Mouse (Mus musculus): Measurements from ENCODE around the gene Hbb-bt. TPM values are rescaled to one million over a fixed set of nuclear protein-coding genes. Genes with fewer than 3 reads are reported as not detected.
"Not testable (repeated sequence)": the region's sequence is repeated elsewhere in the genome, so short reads cannot be mapped to it uniquely, and the experiment has no call there.

The Hbb-bt gene
- polyA plus RNA-seq, 1 experiment, result 87.6 TPM

DNA sequence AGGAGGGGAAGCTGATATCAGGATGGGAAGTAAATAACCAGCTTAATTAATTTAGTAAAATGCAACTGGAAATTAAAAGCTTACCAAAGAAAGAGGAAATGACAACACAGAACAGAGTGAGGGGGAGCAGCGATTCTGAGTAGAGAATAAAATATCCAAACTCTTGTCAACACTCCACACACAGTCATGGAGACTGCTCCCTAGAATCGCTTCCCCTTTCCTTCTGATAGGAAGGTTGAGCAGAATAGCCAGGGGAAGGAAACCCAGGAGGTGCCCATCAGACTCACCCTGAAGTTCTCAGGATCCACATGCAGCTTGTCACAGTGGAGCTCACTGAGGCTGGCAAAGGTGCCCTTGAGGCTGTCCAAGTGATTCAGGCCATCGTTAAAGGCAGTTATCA, 644 bp downstream of the Hbb-bt start:
- H3K4me3 ChIP-seq (ENCODE audit: insufficient read depth, low read depth, low read length); H3K27ac ChIP-seq (replicated peaks; ENCODE audit: low read depth, low read length); H3K4me1 ChIP-seq (ENCODE audit: control insufficient read depth, insufficient read depth, insufficient read length, low read length): not testable (repeated sequence)

DNA sequence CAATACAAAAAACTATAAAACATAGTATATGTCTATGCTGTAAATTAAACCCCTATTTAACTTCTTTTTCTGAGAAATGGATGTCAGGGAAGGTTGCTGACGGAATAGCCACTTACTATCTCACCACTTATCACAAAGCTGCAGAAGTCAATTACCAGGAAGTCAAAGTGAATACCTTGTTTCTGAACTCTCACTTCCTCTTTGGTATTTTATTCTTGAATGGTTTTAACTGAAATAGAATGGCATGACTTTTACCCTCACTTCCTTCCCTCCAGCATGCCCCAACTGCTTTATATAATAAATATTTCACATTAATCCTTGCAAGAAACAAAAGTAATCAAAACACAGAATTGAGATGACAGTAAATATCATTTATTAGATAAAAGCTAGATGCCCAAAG, 1.6 kb downstream of the Hbb-bt start:
- H3K27ac ChIP-seq (replicated peaks; ENCODE audit: low read depth, low read length), result no peak overlapping the region
- no peak overlapping the region for H3K4me3 ChIP-seq (ENCODE audit: insufficient read depth, low read depth, low read length)
- no peaks in the 10 kb centered on the region for H3K4me1 ChIP-seq (ENCODE audit: control insufficient read depth, insufficient read depth, insufficient read length, low read length)

DNA sequence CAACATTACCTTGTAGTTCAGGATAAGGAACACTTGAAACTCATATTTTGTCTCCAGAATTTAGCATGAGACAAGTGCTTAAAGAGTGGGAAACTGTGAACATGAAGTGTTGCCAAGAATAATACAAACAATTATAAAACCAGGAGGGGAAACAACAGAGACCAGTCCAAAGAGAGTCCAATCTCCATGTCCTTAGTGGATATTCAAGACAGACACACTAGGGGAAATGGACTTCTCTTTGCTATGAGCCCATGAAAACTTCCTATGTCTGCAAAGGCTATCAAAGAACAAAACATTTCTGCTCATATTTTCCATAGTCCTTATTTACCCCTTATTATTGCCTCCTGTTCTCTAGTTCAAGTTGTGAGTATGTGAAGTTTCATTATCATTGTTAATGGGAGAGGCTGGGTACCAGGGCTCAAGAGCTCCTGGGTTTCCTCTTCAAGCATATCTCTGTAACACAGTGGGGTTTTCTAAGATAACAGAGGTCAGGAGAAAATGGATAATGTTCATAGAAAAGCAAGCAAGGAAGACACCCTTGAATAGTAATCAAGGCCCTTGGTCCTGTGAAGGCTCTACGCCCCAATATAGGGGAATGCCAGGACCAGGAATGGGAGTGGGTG, 2.5 kb downstream of the Hbb-bt start:
- H3K27ac ChIP-seq (replicated peaks; ENCODE audit: low read depth, low read length), result no peak overlapping the region
- no peaks in the 10 kb centered on the region for H3K4me1 ChIP-seq (ENCODE audit: control insufficient read depth, insufficient read depth, insufficient read length, low read length)
- no peak overlapping the region for H3K4me3 ChIP-seq (ENCODE audit: insufficient read depth, low read depth, low read length)

DNA sequence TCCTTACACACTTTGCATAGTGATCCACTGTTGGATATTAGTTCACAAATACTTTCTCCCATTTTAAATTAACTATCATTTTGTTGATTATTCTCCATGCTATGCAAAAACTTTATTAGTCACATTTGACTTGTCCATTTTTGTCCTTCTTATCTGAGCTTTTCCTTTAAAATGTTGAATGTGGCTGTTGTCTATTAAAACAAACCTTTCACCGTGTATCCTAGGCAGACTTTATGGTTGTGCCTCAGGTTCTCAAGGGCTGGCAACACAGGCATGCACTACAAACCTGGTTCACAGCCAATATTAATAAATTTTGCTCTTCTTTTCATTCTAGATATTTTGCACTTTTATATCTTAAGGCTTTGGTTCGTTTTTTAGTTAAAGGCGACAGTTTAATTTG, 3.0 kb downstream of the Hbb-bt start:
- Histone ChIP-seq H3K27ac (replicated peaks; ENCODE audit: low read depth, low read length) (no peak overlapping the region), H3K4me1 (ENCODE audit: control insufficient read depth, insufficient read depth, insufficient read length, low read length) (no peaks in the 10 kb centered on the region), H3K4me3 (ENCODE audit: insufficient read depth, low read depth, low read length) (no peak overlapping the region)

DNA sequence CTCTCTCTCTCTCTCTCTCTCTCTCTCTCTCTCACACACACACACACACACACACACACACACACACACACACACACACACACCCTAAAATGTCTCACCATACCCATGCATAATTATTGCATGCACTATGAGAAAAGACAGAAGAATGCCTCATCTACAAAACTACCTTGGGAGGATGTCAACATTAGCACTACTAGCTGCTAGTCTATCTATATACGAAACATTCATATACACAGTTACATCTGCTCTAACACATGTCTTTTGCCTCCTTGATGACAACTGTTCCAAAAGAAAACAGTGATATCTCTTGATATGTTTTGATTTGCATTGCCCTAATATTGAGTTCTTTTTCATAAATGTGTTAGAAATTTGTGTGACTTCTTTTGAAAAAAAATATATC, 3.5 kb downstream of the Hbb-bt start:
- no peak overlapping the region for H3K27ac ChIP-seq (replicated peaks; ENCODE audit: low read depth, low read length)
- no peak overlapping the region for H3K4me3 ChIP-seq (ENCODE audit: insufficient read depth, low read depth, low read length)
- no peaks in the 10 kb centered on the region for H3K4me1 ChIP-seq (ENCODE audit: control insufficient read depth, insufficient read depth, insufficient read length, low read length)

DNA sequence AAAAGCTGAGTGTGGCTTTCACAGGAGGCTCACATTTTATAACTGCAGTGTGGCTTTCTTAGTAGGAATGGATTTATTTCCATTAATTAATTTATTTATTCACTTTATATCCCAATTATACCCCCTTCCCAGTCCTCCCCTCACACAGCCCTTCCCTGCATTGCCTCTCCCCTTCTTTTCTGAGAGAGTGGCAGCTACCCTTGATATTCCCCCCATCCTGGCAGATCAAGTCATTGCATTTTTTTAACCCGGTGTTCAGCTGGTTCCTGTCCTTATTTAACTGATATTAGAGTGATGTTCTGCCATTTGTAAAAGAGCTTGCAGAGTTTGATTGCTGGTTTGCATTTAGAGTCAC, 4.0 kb downstream of the Hbb-bt start:
- Histone ChIP-seq H3K4me1 (ENCODE audit: control insufficient read depth, insufficient read depth, insufficient read length, low read length) (no peaks in the 10 kb centered on the region), H3K4me3 (ENCODE audit: insufficient read depth, low read depth, low read length) (no peak overlapping the region), H3K27ac (replicated peaks; ENCODE audit: low read depth, low read length) (no peak overlapping the region)

DNA sequence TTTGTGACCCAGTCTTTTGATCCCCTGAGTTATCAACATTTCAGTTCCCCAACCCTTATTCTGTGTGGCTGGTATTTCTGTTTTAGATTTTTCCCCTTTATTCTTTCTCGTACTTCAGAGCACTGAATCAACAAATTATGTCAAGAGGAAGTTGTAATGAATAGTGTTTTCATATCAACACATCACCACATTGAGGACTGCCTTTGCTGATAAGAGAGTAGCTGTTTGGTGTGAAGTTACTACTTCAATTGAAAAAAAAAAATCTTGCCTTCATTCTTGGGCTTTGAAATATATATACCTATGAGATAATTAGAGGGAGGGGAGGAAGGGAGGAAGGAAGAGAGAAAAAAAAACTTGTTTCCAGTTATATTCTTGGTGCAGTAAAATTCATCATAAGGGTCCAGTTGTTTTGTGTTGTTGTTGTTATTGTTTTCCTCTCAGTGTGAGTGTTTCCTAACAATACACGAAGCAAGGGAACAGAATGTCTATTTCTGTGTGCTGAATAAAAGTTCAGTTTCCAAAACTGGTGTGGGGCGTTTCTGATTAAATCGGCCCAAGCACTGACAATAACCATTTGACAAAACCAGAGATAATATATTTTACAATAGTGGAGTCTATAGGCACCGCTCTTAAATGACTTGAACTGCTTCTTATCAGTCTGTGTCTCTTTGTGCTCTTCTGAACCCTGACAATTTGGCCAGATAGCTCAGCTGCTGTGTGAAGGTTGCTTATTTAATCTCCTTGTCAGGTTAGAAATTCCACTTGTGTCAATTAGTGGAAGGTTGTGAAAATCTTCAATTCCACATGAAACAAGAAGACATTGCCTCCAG, 4.6 kb downstream of the Hbb-bt start:
- Histone ChIP-seq H3K27ac (replicated peaks; ENCODE audit: low read depth, low read length) (no peak overlapping the region), H3K4me1 (ENCODE audit: control insufficient read depth, insufficient read depth, insufficient read length, low read length) (no peaks in the 10 kb centered on the region), H3K4me3 (ENCODE audit: insufficient read depth, low read depth, low read length) (no peak overlapping the region)

DNA sequence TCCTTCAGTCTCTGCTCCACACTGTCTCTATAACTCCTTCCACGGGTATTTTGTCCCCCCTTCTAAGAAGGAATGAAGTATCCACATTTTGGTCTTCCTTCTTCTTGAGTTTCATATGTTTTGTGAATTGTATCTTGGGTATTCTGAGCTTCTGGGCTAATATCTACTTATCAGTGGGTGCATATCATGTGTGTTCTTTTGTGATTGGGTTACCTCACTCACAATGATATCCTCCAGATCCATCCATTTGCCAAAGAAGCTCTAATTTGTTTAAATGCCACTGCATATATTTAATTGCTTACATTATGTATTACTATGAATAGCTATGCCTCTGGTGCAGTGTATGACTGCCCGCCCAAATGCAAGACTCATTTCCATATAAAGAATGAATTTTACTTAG, 5.7 kb downstream of the Hbb-bt start:
- not testable (repeated sequence) for H3K4me1 ChIP-seq (ENCODE audit: control insufficient read depth, insufficient read depth, insufficient read length, low read length); H3K27ac ChIP-seq (replicated peaks; ENCODE audit: low read depth, low read length); H3K4me3 ChIP-seq (ENCODE audit: insufficient read depth, low read depth, low read length)

DNA sequence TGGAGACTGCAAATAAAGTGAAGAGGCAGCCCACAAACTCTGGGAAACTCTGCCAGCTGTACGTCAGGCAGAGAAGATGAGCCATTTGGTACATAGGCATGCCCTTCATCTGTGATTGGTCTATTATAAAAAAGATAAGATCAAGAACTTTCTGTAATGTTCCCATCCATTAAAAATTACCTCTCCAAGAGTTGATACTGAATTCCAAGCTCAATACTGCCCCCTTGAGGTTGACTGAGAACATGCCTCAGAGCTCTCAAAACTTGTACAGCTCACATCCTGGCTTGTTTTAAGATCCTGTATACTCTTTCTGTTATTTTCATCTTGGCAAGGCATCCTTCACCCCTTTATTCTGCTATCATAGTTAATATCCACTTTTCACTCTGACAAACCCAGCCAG, 6.9 kb downstream of the Hbb-bt start:
- Histone ChIP-seq H3K4me1 (ENCODE audit: control insufficient read depth, insufficient read depth, insufficient read length, low read length) (no peaks in the 10 kb centered on the region), H3K4me3 (ENCODE audit: insufficient read depth, low read depth, low read length) (no peak overlapping the region), H3K27ac (replicated peaks; ENCODE audit: low read depth, low read length) (no peak overlapping the region)

DNA sequence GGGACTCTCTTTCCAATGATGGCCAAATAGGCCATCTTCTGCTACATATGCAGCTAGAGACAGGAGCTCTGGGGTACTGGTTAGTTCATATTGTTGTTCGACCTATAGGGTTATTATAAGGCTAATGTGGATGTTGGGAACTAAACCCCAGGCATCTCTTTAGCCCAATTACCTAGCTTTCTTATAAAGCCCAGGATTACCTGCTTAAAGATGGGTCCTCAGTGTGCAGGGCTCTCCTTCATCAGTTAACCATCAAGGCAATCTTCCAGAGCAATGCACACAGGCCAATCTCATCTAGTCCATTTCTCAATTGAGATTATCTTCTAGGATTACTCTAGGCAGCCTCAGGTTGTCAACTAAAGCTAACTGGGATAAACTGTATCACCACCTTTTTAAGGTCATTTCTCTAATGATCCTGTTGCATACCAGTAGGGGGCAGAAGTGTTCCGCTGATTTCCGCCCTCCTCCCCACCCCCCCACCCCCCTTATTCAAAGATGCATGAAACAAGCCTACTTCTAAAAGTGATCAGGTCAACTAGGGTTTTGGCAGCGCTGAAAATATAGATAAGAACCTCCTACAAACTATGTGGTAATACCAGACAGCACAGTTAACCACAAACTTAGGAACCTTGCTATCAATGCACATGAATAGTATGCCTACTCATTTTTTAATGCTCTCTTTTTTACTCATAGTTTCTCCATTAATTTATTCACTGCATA, 21.0 kb downstream of the Hbb-bt start:
- Histone ChIP-seq H3K4me3 (ENCODE audit: insufficient read depth, low read depth, low read length) (no peak overlapping the region), H3K4me1 (ENCODE audit: control insufficient read depth, insufficient read depth, insufficient read length, low read length) (no peaks in the 10 kb centered on the region), H3K27ac (replicated peaks; ENCODE audit: low read depth, low read length) (no peak overlapping the region)

DNA sequence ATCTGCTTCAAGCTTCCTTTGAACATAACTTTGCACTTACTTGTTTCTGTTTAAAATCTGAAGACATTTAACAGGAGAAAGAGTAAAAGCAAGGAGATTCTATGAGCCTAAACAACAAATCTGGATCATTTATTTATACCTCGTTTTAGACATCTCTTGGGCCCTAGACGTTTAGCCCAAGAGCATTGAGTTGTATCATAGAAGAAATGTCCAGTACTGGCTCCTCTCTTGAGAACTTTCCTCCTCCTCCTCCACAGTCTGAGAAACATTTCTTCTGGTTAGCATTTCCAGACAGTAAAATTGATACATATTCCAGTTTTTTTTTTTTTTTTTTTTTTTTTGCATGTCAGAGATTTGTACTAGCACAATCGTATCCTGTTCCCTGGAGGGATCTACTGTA, 22.1 kb downstream of the Hbb-bt start, which contains the start of gene Olfr67:
Gene Olfr67, minus strand, starts transcription at position 101 of the 400 bp plus-strand sequence.
- Histone ChIP-seq H3K4me1 (ENCODE audit: control insufficient read depth, insufficient read depth, insufficient read length, low read length) (no peaks in the 10 kb centered on the region), H3K4me3 (ENCODE audit: insufficient read depth, low read depth, low read length) (no peak within 1 kb of the TSS), H3K27ac (replicated peaks; ENCODE audit: low read depth, low read length) (no peak within 1 kb of the TSS)

DNA sequence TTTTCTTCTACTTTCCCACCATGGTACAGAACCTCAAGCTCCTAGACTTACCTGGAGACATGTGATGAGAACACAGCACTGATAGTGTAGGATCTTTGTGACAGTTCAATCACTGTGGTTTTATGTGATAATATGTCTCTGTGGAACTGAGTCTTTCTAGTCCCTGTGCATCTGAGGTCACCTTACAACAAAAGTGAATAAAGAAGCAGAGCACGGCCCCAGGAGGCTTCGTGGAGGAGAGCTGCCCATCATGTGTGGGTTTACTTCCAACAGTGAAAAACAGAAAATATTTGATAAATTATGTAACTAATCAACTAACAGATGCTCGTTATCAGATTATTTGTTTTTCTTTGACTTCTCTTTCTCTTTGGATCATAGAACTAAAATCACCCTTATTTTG, 34.2 kb downstream of the Hbb-bt start, which contains the start of gene Olfr68:
Gene Olfr68, minus strand, starts transcription at position 101 of the 400 bp plus-strand sequence.
- no peak within 1 kb of the TSS for H3K4me3 ChIP-seq (ENCODE audit: insufficient read depth, low read depth, low read length)
- no peaks in the 10 kb centered on the region for H3K4me1 ChIP-seq (ENCODE audit: control insufficient read depth, insufficient read depth, insufficient read length, low read length)
- H3K27ac ChIP-seq (replicated peaks; ENCODE audit: low read depth, low read length), result no peak within 1 kb of the TSS

DNA sequence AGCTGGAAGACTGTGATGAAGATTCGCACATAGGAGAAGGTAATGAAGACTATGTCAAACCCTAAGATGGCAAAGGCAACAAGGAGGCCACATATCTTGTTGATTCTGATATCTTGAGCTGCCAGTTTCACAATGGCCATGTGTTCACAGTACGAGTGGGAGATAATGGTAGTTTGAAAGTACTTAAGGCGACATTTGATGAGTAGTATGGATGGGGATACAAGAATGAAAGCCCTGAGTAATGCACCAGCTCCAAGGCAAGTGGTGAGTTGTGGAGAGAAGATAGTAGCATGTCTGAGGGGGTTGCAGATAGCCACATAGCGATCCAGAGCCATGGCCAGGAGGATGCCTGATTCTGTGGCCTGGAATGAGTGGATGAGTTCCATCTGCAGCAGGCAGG, 36.1 kb downstream of the Hbb-bt start:
- not testable (repeated sequence) for H3K4me3 ChIP-seq (ENCODE audit: insufficient read depth, low read depth, low read length); H3K4me1 ChIP-seq (ENCODE audit: control insufficient read depth, insufficient read depth, insufficient read length, low read length); H3K27ac ChIP-seq (replicated peaks; ENCODE audit: low read depth, low read length)

DNA sequence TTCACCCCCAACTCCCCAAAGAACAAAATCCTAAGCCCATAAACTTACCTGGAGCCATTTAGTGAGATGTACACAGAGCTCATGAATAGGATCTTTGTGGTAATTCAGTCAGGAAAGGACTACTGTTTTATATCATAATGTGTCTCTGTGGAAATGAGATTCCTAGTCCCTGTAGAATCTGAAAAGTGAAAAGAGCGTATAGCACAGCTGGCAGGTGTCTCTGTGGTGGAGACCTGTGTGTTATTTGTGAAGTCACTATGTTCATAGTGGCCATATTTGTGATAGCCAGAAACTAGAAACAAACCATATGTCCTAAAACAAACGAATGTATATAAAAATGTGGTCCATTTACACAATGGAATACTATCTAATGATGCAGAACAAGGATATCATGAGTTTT, 42.3 kb downstream of the Hbb-bt start, which contains the start of gene Olfr69:
Gene Olfr69, minus strand, starts transcription at position 101 of the 400 bp plus-strand sequence.
- H3K4me1 ChIP-seq (ENCODE audit: control insufficient read depth, insufficient read depth, insufficient read length, low read length), result no peaks in the 10 kb centered on the region
- no peak within 1 kb of the TSS for H3K4me3 ChIP-seq (ENCODE audit: insufficient read depth, low read depth, low read length)
- H3K27ac ChIP-seq (replicated peaks; ENCODE audit: low read depth, low read length), result no peak within 1 kb of the TSS

DNA sequence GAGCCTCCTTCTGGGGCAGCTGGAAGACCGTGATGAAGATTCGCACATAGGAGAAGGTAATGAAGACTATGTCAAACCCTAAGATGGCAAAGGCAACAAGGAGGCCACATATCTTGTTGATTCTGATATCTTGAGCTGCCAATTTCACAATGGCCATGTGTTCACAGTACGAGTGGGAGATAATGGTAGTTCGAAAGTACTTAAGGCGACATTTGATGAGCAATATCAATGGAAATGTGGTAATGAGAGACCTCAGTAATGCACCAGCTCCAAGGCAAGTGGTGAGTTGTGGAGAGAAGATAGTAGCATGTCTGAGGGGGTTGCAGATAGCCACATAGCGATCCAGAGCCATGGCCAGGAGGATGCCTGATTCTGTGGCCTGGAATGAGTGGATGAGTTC, 46.1 kb downstream of the Hbb-bt start:
- not testable (repeated sequence) for H3K27ac ChIP-seq (replicated peaks; ENCODE audit: low read depth, low read length); H3K4me1 ChIP-seq (ENCODE audit: control insufficient read depth, insufficient read depth, insufficient read length, low read length); H3K4me3 ChIP-seq (ENCODE audit: insufficient read depth, low read depth, low read length)
